Comparison of ENCODE assay signal across 13 mouse cellular contexts in the genomic region with DNA sequence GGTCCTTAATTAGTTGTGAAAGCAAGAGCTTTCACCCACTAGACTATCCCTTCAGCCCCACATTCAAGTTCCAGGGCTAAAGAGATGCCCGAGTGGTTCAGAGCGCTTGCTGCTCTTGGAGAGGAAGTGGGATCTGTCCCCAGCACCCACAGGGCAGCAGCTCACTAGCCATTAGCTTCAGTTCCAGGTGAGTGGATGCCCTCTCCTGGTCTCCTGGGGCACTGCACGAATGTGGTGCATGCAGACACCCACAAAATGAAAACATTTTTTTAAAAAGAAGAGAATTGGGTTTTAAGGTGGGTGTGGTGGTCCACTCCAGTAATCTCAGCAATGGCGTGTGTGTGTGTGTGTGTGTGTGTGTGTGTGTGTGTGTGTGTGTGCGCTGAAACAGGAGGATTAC. TPM values are rescaled to one million over a fixed set of nuclear protein-coding genes. Genes with fewer than 3 reads are reported as not detected.
DNase-seq lines count a peak whose midpoint lies in the region; ATAC-seq and TF ChIP-seq lines count a peak whose summit lies in the region.
"Had no signal": no experiment of that assay in that cellular context is flagged by ENCODE, and none has a peak within 500 bp of the region (broad histone marks: within the 10 kb centered on the region; RNA-seq: fewer than 3 reads in every experiment).

No protein-coding gene starts in this region.

- ATAC-seq in liver, postnatal 0 days, result no peak
- ATAC-seq in liver, embryonic 11.5 days (replicated peaks; ENCODE audit: low FRiP score), result no peak
- ATAC-seq in megakaryocyte progenitor cell, adult 5-6 weeks (replicated peaks; ENCODE audit: poor library complexity), result peak; percentile 66
- ATAC-seq in forebrain, embryonic 16.5 days, result no peak
- ATAC-seq: forebrain, embryonic 13.5 days had no signal

- no peak overlapping the region for H3K27ac ChIP-seq in cerebellum, adult 2 months (ENCODE audit: insufficient read depth, low read length)
- no peak overlapping the region for H3K27ac ChIP-seq in liver, postnatal 0 days (ENCODE audit: low read depth)
- H3K27ac ChIP-seq in liver, embryonic 11.5 days (ENCODE audit: low read depth, low read length), result no peak overlapping the region
- H3K27ac ChIP-seq in ES-Bruce4 (ENCODE audit: insufficient read depth, low read length), result no peak overlapping the region
- no peak overlapping the region for H3K27ac ChIP-seq in forebrain, embryonic 16.5 days (ENCODE audit: low read length)
- H3K27ac ChIP-seq: forebrain, embryonic 13.5 days; heart, embryonic 10.5 days had no signal

- 84% methylated on average over 5 of the region's 5 CpGs for WGBS in cerebellum, adult 2 months
- WGBS in liver, postnatal 0 days (ENCODE audit: insufficient replicate concordance), result 81% methylated on average over 5 of the region's 5 CpGs
- 86% methylated on average over 5 of the region's 5 CpGs for WGBS in liver, embryonic 11.5 days
- 80% methylated on average over 5 of the region's 5 CpGs for WGBS in forebrain, embryonic 16.5 days

- DNase-seq in cerebellum, adult 2 months, result no peak
- no peak for DNase-seq in cerebellum, adult 18-20 months
- DNase-seq in liver, postnatal 0 days, result no peak
- DNase-seq in liver, embryonic 11.5 days (ENCODE audit: low spot score), result no peak
- no peak for DNase-seq in lung, postnatal 10 days
- DNase-seq: cerebellum, adult 11-12 months; kidney, postnatal 14 days; thymus, adult 2 months had no signal

- TF ChIP-seq POLR2A in cerebellum, adult 2 months (IDR thresholded peaks at IDR 0.05; ENCODE audit: borderline replicate concordance, insufficient read depth, low read length), result no peak
- TF ChIP-seq POLR2A in ES-Bruce4 (IDR thresholded peaks at IDR 0.05; ENCODE audit: insufficient read depth, low read length), result no peak

- H3K9ac ChIP-seq in liver, postnatal 0 days (replicated peaks), result no peak overlapping the region
- H3K9ac ChIP-seq in liver, embryonic 11.5 days (ENCODE audit: low read depth, low read length), result no peak overlapping the region
- H3K9ac ChIP-seq in ES-Bruce4 (ENCODE audit: low read depth, poor library complexity, severe bottlenecking), result no peak overlapping the region
- no peak overlapping the region for H3K9ac ChIP-seq in forebrain, embryonic 16.5 days (replicated peaks; ENCODE audit: low read depth, low read length)
- H3K9ac ChIP-seq: forebrain, embryonic 13.5 days had no signal

- H3K4me1 ChIP-seq in cerebellum, adult 2 months (ENCODE audit: control insufficient read depth, insufficient read depth, low read length), result peaks cover 7% of the 10 kb centered on the region; the same call in 1 of the 2 replicates
- no peaks in the 10 kb centered on the region for H3K4me1 ChIP-seq in liver, postnatal 0 days (ENCODE audit: insufficient read depth)
- H3K4me1 ChIP-seq in liver, embryonic 11.5 days (replicated peaks; ENCODE audit: control insufficient read depth, insufficient read depth, low read length), result no peaks in the 10 kb centered on the region
- no peaks in the 10 kb centered on the region for H3K4me1 ChIP-seq in ES-Bruce4 (ENCODE audit: control insufficient read depth, insufficient read depth, low read length)
- peaks cover 21% of the 10 kb centered on the region for H3K4me1 ChIP-seq in forebrain, embryonic 16.5 days (replicated peaks; ENCODE audit: control insufficient read depth, insufficient read depth, low read length)
- H3K4me1 ChIP-seq: heart, embryonic 10.5 days had no signal

- H3K27me3 ChIP-seq in cerebellum, adult 2 months (ENCODE audit: control insufficient read depth, insufficient read depth, low read length), result no peaks in the 10 kb centered on the region
- no peaks in the 10 kb centered on the region for H3K27me3 ChIP-seq in liver, postnatal 0 days (ENCODE audit: insufficient read depth, low read length)
- H3K27me3 ChIP-seq in liver, embryonic 11.5 days (replicated peaks; ENCODE audit: control insufficient read depth, insufficient read depth, low read length), result no peaks in the 10 kb centered on the region
- H3K27me3 ChIP-seq in ES-Bruce4 (ENCODE audit: control insufficient read depth, insufficient read depth, low read length, poor library complexity, severe bottlenecking), result no peaks in the 10 kb centered on the region
- no peaks in the 10 kb centered on the region for H3K27me3 ChIP-seq in forebrain, embryonic 16.5 days (replicated peaks; ENCODE audit: control insufficient read depth, insufficient read depth, low read length)
- H3K27me3 ChIP-seq: forebrain, embryonic 13.5 days had no signal

- 0 out of 2 replicates have a peak, but pooled peaks have one; percentile 18 for TF ChIP-seq CTCF in cerebellum, adult 2 months (IDR thresholded peaks at IDR 0.05; ENCODE audit: borderline replicate concordance, insufficient read depth, low read depth, low read length)
- peak; percentile 37 for TF ChIP-seq CTCF in liver, postnatal 0 days (IDR thresholded peaks at IDR 0.05; ENCODE audit: low read depth)
- peak; percentile 56 for TF ChIP-seq CTCF in ES-Bruce4 (IDR thresholded peaks at IDR 0.05; ENCODE audit: low read depth, low read length)

- no peak overlapping the region for H3K4me2 ChIP-seq in liver, postnatal 0 days (ENCODE audit: low read depth, low read length)
- no peak overlapping the region for H3K4me2 ChIP-seq in liver, embryonic 11.5 days
- no peak overlapping the region for H3K4me2 ChIP-seq in forebrain, embryonic 16.5 days (ENCODE audit: low read length)
- H3K4me2 ChIP-seq: forebrain, embryonic 13.5 days had no signal

- TF ChIP-seq EP300 in liver, postnatal 0 days (IDR thresholded peaks at IDR 0.05; ENCODE audit: low read depth), result no peak
- TF ChIP-seq EP300 in ES-Bruce4 (IDR thresholded peaks at IDR 0.05; ENCODE audit: insufficient read depth, low read depth, low read length), result no peak

- no peak overlapping the region for H3K4me3 ChIP-seq in cerebellum, adult 2 months (replicated peaks; ENCODE audit: insufficient read depth, low read depth, low read length)
- H3K4me3 ChIP-seq in liver, postnatal 0 days (ENCODE audit: low read depth, low read length), result no peak overlapping the region
- H3K4me3 ChIP-seq in liver, embryonic 11.5 days (ENCODE audit: low read depth, low read length), result no peak overlapping the region
- H3K4me3 ChIP-seq in ES-Bruce4 (ENCODE audit: low read depth, low read length), result no peak overlapping the region
- no peak overlapping the region for H3K4me3 ChIP-seq in forebrain, embryonic 16.5 days (replicated peaks; ENCODE audit: low read length)
- H3K4me3 ChIP-seq: forebrain, embryonic 13.5 days; heart, embryonic 10.5 days had no signal

- peaks cover 27% of the 10 kb centered on the region for H3K36me3 ChIP-seq in liver, postnatal 0 days (replicated peaks; ENCODE audit: insufficient read depth, low read length)
- peaks cover 18% of the 10 kb centered on the region; the same call in 1 of the 2 replicates for H3K36me3 ChIP-seq in liver, embryonic 11.5 days (ENCODE audit: control insufficient read depth, insufficient read depth, low read length)
- peaks cover 19% of the 10 kb centered on the region for H3K36me3 ChIP-seq in ES-Bruce4 (ENCODE audit: control insufficient read depth, insufficient read depth, low read length, poor library complexity, severe bottlenecking)
- peaks cover 4% of the 10 kb centered on the region; the same call in 1 of the 2 replicates for H3K36me3 ChIP-seq in forebrain, embryonic 16.5 days (ENCODE audit: control insufficient read depth, insufficient read depth)

- H3K9me3 ChIP-seq in liver, postnatal 0 days (ENCODE audit: low read length), result no peaks in the 10 kb centered on the region
- H3K9me3 ChIP-seq in liver, embryonic 11.5 days (ENCODE audit: control insufficient read depth, low read length), result no peaks in the 10 kb centered on the region
- H3K9me3 ChIP-seq in ES-Bruce4 (replicated peaks; ENCODE audit: control insufficient read depth, insufficient read depth, low read length, poor library complexity, severe bottlenecking), result no peaks in the 10 kb centered on the region
- H3K9me3 ChIP-seq in forebrain, embryonic 16.5 days (ENCODE audit: control insufficient read depth, low read length), result no peaks in the 10 kb centered on the region
- H3K9me3 ChIP-seq: forebrain, embryonic 13.5 days; heart, embryonic 10.5 days had no signal

RNA-seq across cellular contexts. Expression of a gene that starts 40.7 kb away (rescaled TPM):
- 17.8 and 17.9 TPM in 2 replicates for polyA plus RNA-seq in cerebellum, adult 2 months (2012; rRNA removed)
- 8.4 and 10.9 TPM in 2 replicates for polyA plus RNA-seq in liver, postnatal 0 days (2015; fragmentation: Nextera tagmentation; extraction: Ambion mirVana)
- polyA plus RNA-seq in liver, embryonic 11.5 days (2014; fragmentation: Nextera tagmentation; extraction: Ambion mirVana), result 28.5 and 32.2 TPM in 2 replicates
- polyA plus RNA-seq in ES-Bruce4 (2011; ENCODE audit: insufficient read depth, insufficient read length, low read depth, missing spikeins), result 27.7 and 27.8 TPM in 2 replicates
- total RNA-seq in megakaryocyte progenitor cell, adult 5-6 weeks (2015), result 15.3 and 17.0 TPM in 2 replicates
- 37.7 and 42.0 TPM in 2 replicates for total RNA-seq in megakaryocyte progenitor cell, adult 5-6 weeks (2017)
- 25.4 and 29.6 TPM in 2 replicates for polyA plus RNA-seq in forebrain, embryonic 16.5 days (2015; fragmentation: Nextera tagmentation; extraction: Ambion mirVana)

RNA-seq across cellular contexts. Expression of a gene that starts 40.7 kb away (rescaled TPM):
- 92.5 and 95.5 TPM in 2 replicates for polyA plus RNA-seq in cerebellum, adult 2 months (2012; rRNA removed)
- 44.0 and 44.8 TPM in 2 replicates for polyA plus RNA-seq in liver, postnatal 0 days (2015; fragmentation: Nextera tagmentation; extraction: Ambion mirVana)
- polyA plus RNA-seq in liver, embryonic 11.5 days (2014; fragmentation: Nextera tagmentation; extraction: Ambion mirVana), result 80.5 and 83.7 TPM in 2 replicates
- polyA plus RNA-seq in ES-Bruce4 (2011; ENCODE audit: insufficient read depth, insufficient read length, low read depth, missing spikeins), result 66.8 and 68.5 TPM in 2 replicates
- 48.9 and 54.6 TPM in 2 replicates for total RNA-seq in megakaryocyte progenitor cell, adult 5-6 weeks (2015)
- total RNA-seq in megakaryocyte progenitor cell, adult 5-6 weeks (2017), result 91.9 and 103 TPM in 2 replicates
- 60.3 TPM in 2 replicates for polyA plus RNA-seq in forebrain, embryonic 16.5 days (2015; fragmentation: Nextera tagmentation; extraction: Ambion mirVana)
